Comparison of ENCODE assay signal across 13 mouse cellular contexts in the genomic region with DNA sequence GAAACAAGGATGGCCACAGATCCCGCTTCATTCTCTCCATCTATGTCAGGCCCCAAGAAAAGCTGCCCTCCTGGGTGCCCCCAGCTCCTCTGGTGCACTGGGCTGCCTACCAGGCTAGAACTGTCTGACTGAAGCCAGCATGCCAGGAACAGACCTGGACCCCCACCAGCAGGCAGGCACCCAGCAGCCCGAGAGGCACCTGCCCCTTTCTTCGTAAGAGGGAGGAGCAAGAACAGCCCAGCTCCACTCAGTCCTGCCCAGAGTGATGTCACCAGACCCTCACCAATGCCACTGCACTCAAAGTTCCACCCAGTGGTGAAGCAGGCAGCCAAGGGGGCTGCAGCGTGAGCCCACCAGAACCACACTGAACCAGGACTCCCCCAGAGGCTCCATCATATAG.
DNase-seq lines count a peak whose midpoint lies in the region; ATAC-seq lines count a peak whose summit lies in the region.
"Had no signal": no experiment of that assay in that cellular context is flagged by ENCODE, and none has a peak within 500 bp of the region (broad histone marks: within the 10 kb centered on the region; RNA-seq: fewer than 3 reads in every experiment).

No protein-coding gene starts in this region.

- ATAC-seq in forebrain, embryonic 16.5 days = 0 out of 2 replicates have a peak, but pooled peaks have one; percentile 7
- no peak for ATAC-seq in limb, embryonic 12.5 days (ENCODE audit: insufficient number of reproducible peaks, insufficient read depth, low FRiP score, low TSS enrichment, low read depth)
- ATAC-seq in megakaryocyte-erythroid progenitor cell, adult 5-6 weeks (replicated peaks; ENCODE audit: low FRiP score, low TSS enrichment, poor library complexity, severe bottlenecking) = no peak

- no peak for DNase-seq in forebrain, embryonic 10.5 days (ENCODE audit: extremely low spot score, low spot score)
- DNase-seq in limb, embryonic 10.5 days (ENCODE audit: low spot score) = no peak
- peak; percentile 89 for DNase-seq in cerebellum, adult 9-10 months
- peak; percentile 56 for DNase-seq in gastrocnemius, postnatal 25 days
- no peak for DNase-seq in kidney, adult 9 months
- DNase-seq: kidney, postnatal 25 days; lung, adult 18-20 months; spleen, adult 18-20 months; thymus, adult 18-20 months had no signal

- H3K9ac ChIP-seq in forebrain, embryonic 16.5 days (replicated peaks; ENCODE audit: low read depth, low read length) = peak overlapping the region; percentile 16; the same call in 1 of the 2 replicates
- 0 out of 2 replicates have a peak overlapping the region, but pooled peaks have one; percentile 12 for H3K9ac ChIP-seq in limb, embryonic 12.5 days (replicated peaks)
- H3K9ac ChIP-seq: embryonic facial prominence, embryonic 12.5 days had no signal

- no peaks in the 10 kb centered on the region for H3K36me3 ChIP-seq in forebrain, embryonic 16.5 days (ENCODE audit: control insufficient read depth, insufficient read depth)
- H3K36me3 ChIP-seq in forebrain, embryonic 10.5 days (replicated peaks) = no peaks in the 10 kb centered on the region
- H3K36me3 ChIP-seq in limb, embryonic 12.5 days = no peaks in the 10 kb centered on the region
- H3K36me3 ChIP-seq in limb, embryonic 10.5 days = no peaks in the 10 kb centered on the region
- H3K36me3 ChIP-seq: embryonic facial prominence, embryonic 12.5 days had no signal

- 0 out of 2 replicates have a peak overlapping the region, but pooled peaks have one; percentile 3 for H3K4me3 ChIP-seq in forebrain, embryonic 16.5 days (replicated peaks; ENCODE audit: low read length)
- H3K4me3 ChIP-seq in forebrain, embryonic 10.5 days = no peak overlapping the region
- H3K4me3 ChIP-seq in limb, embryonic 12.5 days (replicated peaks) = no peak overlapping the region
- H3K4me3 ChIP-seq in limb, embryonic 10.5 days = no peak overlapping the region
- H3K4me3 ChIP-seq: embryonic facial prominence, embryonic 12.5 days had no signal

- H3K27ac ChIP-seq in forebrain, embryonic 16.5 days (ENCODE audit: low read length) = no peak overlapping the region
- no peak overlapping the region for H3K27ac ChIP-seq in forebrain, embryonic 10.5 days
- H3K27ac ChIP-seq in limb, embryonic 12.5 days = no peak overlapping the region
- no peak overlapping the region for H3K27ac ChIP-seq in limb, embryonic 10.5 days
- H3K27ac ChIP-seq: embryonic facial prominence, embryonic 12.5 days had no signal

- peak overlapping the region; percentile 20 for H3K4me2 ChIP-seq in forebrain, embryonic 16.5 days (ENCODE audit: low read length)
- H3K4me2 ChIP-seq in limb, embryonic 12.5 days = no peak overlapping the region
- H3K4me2 ChIP-seq: embryonic facial prominence, embryonic 12.5 days had no signal

- 46% methylated on average over 4 of the region's 4 CpGs for WGBS in forebrain, embryonic 16.5 days
- 58% methylated on average over 4 of the region's 4 CpGs for WGBS in forebrain, embryonic 10.5 days
- 69% methylated on average over 4 of the region's 4 CpGs for WGBS in limb, embryonic 12.5 days
- 72% methylated on average over 4 of the region's 4 CpGs for WGBS in limb, embryonic 10.5 days

- peaks cover 30% of the 10 kb centered on the region for H3K4me1 ChIP-seq in forebrain, embryonic 16.5 days (replicated peaks; ENCODE audit: control insufficient read depth, insufficient read depth, low read length)
- H3K4me1 ChIP-seq in forebrain, embryonic 10.5 days = peaks cover 73% of the 10 kb centered on the region
- peaks cover 63% of the 10 kb centered on the region for H3K4me1 ChIP-seq in limb, embryonic 12.5 days (replicated peaks)
- peaks cover 76% of the 10 kb centered on the region for H3K4me1 ChIP-seq in limb, embryonic 10.5 days

- H3K9me3 ChIP-seq in forebrain, embryonic 16.5 days (ENCODE audit: control insufficient read depth, low read length) = no peaks in the 10 kb centered on the region
- no peaks in the 10 kb centered on the region for H3K9me3 ChIP-seq in forebrain, embryonic 10.5 days
- H3K9me3 ChIP-seq in limb, embryonic 12.5 days = no peaks in the 10 kb centered on the region
- H3K9me3 ChIP-seq in limb, embryonic 10.5 days (replicated peaks) = no peaks in the 10 kb centered on the region
- H3K9me3 ChIP-seq: embryonic facial prominence, embryonic 12.5 days had no signal

- peaks cover 9% of the 10 kb centered on the region for H3K27me3 ChIP-seq in forebrain, embryonic 16.5 days (replicated peaks; ENCODE audit: control insufficient read depth, insufficient read depth, low read length)
- peaks cover 45% of the 10 kb centered on the region for H3K27me3 ChIP-seq in forebrain, embryonic 10.5 days (ENCODE audit: poor library complexity, severe bottlenecking)
- peaks cover 17% of the 10 kb centered on the region for H3K27me3 ChIP-seq in limb, embryonic 12.5 days
- H3K27me3 ChIP-seq in limb, embryonic 10.5 days (ENCODE audit: low read depth, poor library complexity, severe bottlenecking) = peaks cover 19% of the 10 kb centered on the region

Comparison
In these comparisons a context has a peak if more than half of its experiments do, and no peak if none do; other contexts are left out.
1. DNase-seq: peak in cerebellum, adult 9-10 months (single experiment) and gastrocnemius, postnatal 25 days (single experiment); none in forebrain, embryonic 10.5 days (single experiment), limb, embryonic 10.5 days (single experiment) and kidney, adult 9 months (single experiment).